Mouse (Mus musculus) midbrain, embryonic 11.5 days (tissue): ENCODE measurements around the gene Ptpa. TPM values are rescaled to one million over a fixed set of nuclear protein-coding genes. Genes with fewer than 3 reads are reported as not detected.
A peak's percentile ranks its signal among the peaks of the same experiment; 100 is the strongest.

ENCODE experiments used
- ATAC-seq: fragments of 200-750 bp; cut with Nextera tagmentation; 2 replicates; pipeline ENCODE4 v1.8.0; 2017; ENCODE audit warnings: moderate TSS enrichment, moderate library complexity; ENCODE audit not compliant: low FRiP score
- DNase-seq: peaks from one replicate; pipeline ENCODE4 v3.0.0; 2015; ENCODE audit warnings: low spot score; ENCODE audit errors: missing footprints
- H3K27ac ChIP-seq: fragments of 300-500 bp; sonication (generic); 2 replicates; pipeline ENCODE4 v1.5.1; 2014; ENCODE audit warnings: low read depth, low read length
- H3K27me3 ChIP-seq: fragments of 300-500 bp; sonication (generic); 2 replicates; pipeline ENCODE4 v1.6.1; 2014; ENCODE audit warnings: mild to moderate bottlenecking, low read length, moderate library complexity, mixed read lengths; ENCODE audit not compliant: control insufficient read depth, insufficient read depth
- H3K36me3 ChIP-seq: fragments of 300-500 bp; sonication (generic); 2 replicates; pipeline ENCODE4 v1.6.1; 2014; ENCODE audit warnings: mild to moderate bottlenecking, low read length, moderate library complexity, mixed read lengths; ENCODE audit not compliant: control insufficient read depth, insufficient read depth
- H3K4me1 ChIP-seq: fragments of 300-500 bp; sonication (generic); 2 replicates; pipeline ENCODE4 v1.6.1; 2014; ENCODE audit warnings: low read length; ENCODE audit not compliant: control insufficient read depth, insufficient read depth
- H3K4me2 ChIP-seq: fragments of 300-500 bp; sonication (generic); 2 replicates; pipeline ENCODE4 v1.6.1; 2014; ENCODE audit warnings: mild to moderate bottlenecking, moderate library complexity
- H3K4me3 ChIP-seq: fragments of 300-500 bp; sonication (generic); 2 replicates; pipeline ENCODE4 v1.5.1; 2014; ENCODE audit warnings: low read depth, low read length
- H3K9ac ChIP-seq: fragments of 300-500 bp; sonication (generic); 2 replicates; pipeline ENCODE4 v1.6.1; 2014; ENCODE audit warnings: low read length
- H3K9me3 ChIP-seq: fragments of 300-500 bp; sonication (generic); 2 replicates; pipeline ENCODE4 v1.6.1; 2016; ENCODE audit warnings: low read length; ENCODE audit not compliant: control insufficient read depth
- WGBS: fragments of 180-500 bp; shearing (Covaris S2); extraction: QIAGEN DNeasy Blood & Tissue Kit; methylation state at CpG from one replicate; pipeline ENCODE4 v1.1.7; 2014; 5-methylcytosine and 5-hydroxymethylcytosine counted together
- microRNA-seq: library from miRNA; unstranded; fragments of <30 nt; microRNA quantifications from one replicate; pipeline ENCODE4, GENCODE M21; 2017
- polyA plus RNA-seq: library from polyadenylated mRNA; unstranded; fragments of >200 nt; fragmentation: Nextera tagmentation; extraction: Ambion mirVana; gene quantifications from 2 replicates; pipeline ENCODE4 v1.2.1, GENCODE M21; 2014

Gene Ptpa
- polyA plus RNA-seq, 1 experiment from 2014 or later = 54.3 TPM

GRCm38 (mm10) chr2:30478526-30478925 is 62.7 kb downstream of the Ptpa start:
- Histone ChIP-seq H3K36me3 (no peaks in the 10 kb centered on the region), H3K4me3 (no peak overlapping the region), H3K4me1 (peaks cover 5% of the 10 kb centered on the region), H3K27me3 (no peaks in the 10 kb centered on the region), H3K9me3 (no peaks in the 10 kb centered on the region), H3K9ac (no peak overlapping the region), H3K27ac (no peak overlapping the region), H3K4me2 (no peak overlapping the region)
- no peak for DNase-seq
- ATAC-seq = no peak
- WGBS = 72% methylated on average over 1 of the region's 1 CpGs

- no peaks in the 10 kb centered on the region for H3K36me3 ChIP-seq
- WGBS = 39% methylated on average over 7 of the region's 7 CpGs
- H3K4me2 ChIP-seq = no peak overlapping the region
- H3K27ac ChIP-seq = no peak overlapping the region
- no peaks in the 10 kb centered on the region for H3K4me1 ChIP-seq
- DNase-seq (no peak), ATAC-seq (no peak)
- H3K4me3 ChIP-seq = no peak overlapping the region
- H3K27me3 ChIP-seq = no peaks in the 10 kb centered on the region
- no peaks in the 10 kb centered on the region for H3K9me3 ChIP-seq
- H3K9ac ChIP-seq = no peak overlapping the region
Measured at GRCm38 (mm10) chr2:30487597-30487996, 71.8 kb downstream of the Ptpa start.

- no peak overlapping the region for H3K27ac ChIP-seq
- no peaks in the 10 kb centered on the region for H3K27me3 ChIP-seq
- H3K4me2 ChIP-seq = no peak overlapping the region
- DNase-seq (no peak), ATAC-seq (no peak)
- no peaks in the 10 kb centered on the region for H3K4me1 ChIP-seq
- H3K9ac ChIP-seq = no peak overlapping the region
- no peak overlapping the region for H3K4me3 ChIP-seq
- H3K9me3 ChIP-seq = no peaks in the 10 kb centered on the region
- no peaks in the 10 kb centered on the region for H3K36me3 ChIP-seq
- 85% methylated on average over 2 of the region's 2 CpGs for whole genome bisulfite sequencing
Measured at GRCm38 (mm10) chr2:30490384-30490783, 74.5 kb downstream of the Ptpa start.

- 78% methylated on average over 8 of the region's 8 CpGs for WGBS
- Histone ChIP-seq H3K9ac (peak overlapping the region; percentile 42; the same call in 1 of the 2 replicates), H3K4me1 (peaks cover 3% of the 10 kb centered on the region; the same call in 1 of the 2 replicates), H3K4me2 (peak overlapping the region; percentile 47; the same call in 1 of the 2 replicates), H3K27ac (no peak overlapping the region), H3K9me3 (no peaks in the 10 kb centered on the region), H3K27me3 (no peaks in the 10 kb centered on the region), H3K4me3 (peak overlapping the region; percentile 17; the same call in 1 of the 2 replicates), H3K36me3 (no peaks in the 10 kb centered on the region)
- DNase-seq (no peak), ATAC-seq (peak; percentile 15; the same call in 1 of the 2 replicates)
Measured at GRCm38 (mm10) chr2:30495000-30495908, 79.4 kb downstream of the Ptpa start.

GRCm38 (mm10) chr2:30495909-30496861 is 80.3 kb downstream of the Ptpa start:
- peak; percentile 96 for DNase-seq
- WGBS = 27% methylated on average over 22 of the region's 22 CpGs
- Histone ChIP-seq H3K27me3 (no peaks in the 10 kb centered on the region), H3K4me3 (peak overlapping the region; percentile 17; the same call in 1 of the 2 replicates), H3K27ac (no peak overlapping the region), H3K9me3 (no peaks in the 10 kb centered on the region), H3K36me3 (no peaks in the 10 kb centered on the region), H3K9ac (peak overlapping the region; percentile 42; the same call in 1 of the 2 replicates), H3K4me2 (peak overlapping the region; percentile 47), H3K4me1 (peaks cover 3% of the 10 kb centered on the region; the same call in 1 of the 2 replicates)
- peak; percentile 96 for ATAC-seq

Small RNA genes within 50 kb of the gene (microRNA-seq; reads per million reads assigned to microRNA genes)
- gene Gm47292 = not detected

Other genes with a start within 250 kb of the Ptpa start
- 11.6 and 13.7 TPM in 2 replicates for gene Endog, start 244.5 kb upstream of the Ptpa start, polyA plus RNA-seq
- gene Spout1, start 237.6 kb upstream of the Ptpa start, polyA plus RNA-seq = 65.0 and 69.8 TPM in 2 replicates
- 8.2 and 9.6 TPM in 2 replicates for gene Kyat1, start 210.2 kb upstream of the Ptpa start, polyA plus RNA-seq
- gene Lrrc8a, start 178.3 kb upstream of the Ptpa start, polyA plus RNA-seq = 49.2 and 51.7 TPM in 2 replicates
- gene Gm28035, start 175.5 kb upstream of the Ptpa start, polyA plus RNA-seq = 0.05 and 0.21 TPM in 2 replicates
- 2.9 and 3.5 TPM in 2 replicates for gene Phyhd1, start 149.8 kb upstream of the Ptpa start, polyA plus RNA-seq
- not detected in 2 replicates for gene Gm28038, start 135.0 kb upstream of the Ptpa start, polyA plus RNA-seq
- 23.6 and 25.7 TPM in 2 replicates for gene Dolk, start 129.7 kb upstream of the Ptpa start, polyA plus RNA-seq
- gene Nup188, start 129.6 kb upstream of the Ptpa start, polyA plus RNA-seq = 46.0 and 53.7 TPM in 2 replicates
- gene Sh3glb2, start 56.7 kb upstream of the Ptpa start, polyA plus RNA-seq = 42.0 and 48.1 TPM in 2 replicates
- gene Miga2, start 51.8 kb upstream of the Ptpa start, polyA plus RNA-seq = 16.6 TPM in 2 replicates
- gene Dolpp1, start 23.8 kb upstream of the Ptpa start, polyA plus RNA-seq = 41.1 and 45.8 TPM in 2 replicates
- 23.7 and 24.2 TPM in 2 replicates for gene Crat, start 226 bp upstream of the Ptpa start, polyA plus RNA-seq
- 4.9 and 5.0 TPM in 2 replicates for gene Ier5l, start 58.2 kb downstream of the Ptpa start, polyA plus RNA-seq
- 0.21 and 0.74 TPM in 2 replicates for gene Cstad, start 179.0 kb downstream of the Ptpa start, polyA plus RNA-seq